Mouse (Mus musculus) CH12F3 (cell line): ENCODE measurements around the gene 2610021A01Rik.
"Not testable (repeated sequence)": the region's sequence is repeated elsewhere in the genome, so short reads cannot be mapped to it uniquely, and the experiment has no call there.

ENCODE experiments used
- in situ Hi-C: fragments of 300-500 bp; cut with MboI; formaldehyde crosslinking; loops from 2 replicates; pipeline ENCODE4 v1.14.3; 2020; ENCODE audit warnings: low sequenced_read_pairs

Gene 2610021A01Rik

DNA sequence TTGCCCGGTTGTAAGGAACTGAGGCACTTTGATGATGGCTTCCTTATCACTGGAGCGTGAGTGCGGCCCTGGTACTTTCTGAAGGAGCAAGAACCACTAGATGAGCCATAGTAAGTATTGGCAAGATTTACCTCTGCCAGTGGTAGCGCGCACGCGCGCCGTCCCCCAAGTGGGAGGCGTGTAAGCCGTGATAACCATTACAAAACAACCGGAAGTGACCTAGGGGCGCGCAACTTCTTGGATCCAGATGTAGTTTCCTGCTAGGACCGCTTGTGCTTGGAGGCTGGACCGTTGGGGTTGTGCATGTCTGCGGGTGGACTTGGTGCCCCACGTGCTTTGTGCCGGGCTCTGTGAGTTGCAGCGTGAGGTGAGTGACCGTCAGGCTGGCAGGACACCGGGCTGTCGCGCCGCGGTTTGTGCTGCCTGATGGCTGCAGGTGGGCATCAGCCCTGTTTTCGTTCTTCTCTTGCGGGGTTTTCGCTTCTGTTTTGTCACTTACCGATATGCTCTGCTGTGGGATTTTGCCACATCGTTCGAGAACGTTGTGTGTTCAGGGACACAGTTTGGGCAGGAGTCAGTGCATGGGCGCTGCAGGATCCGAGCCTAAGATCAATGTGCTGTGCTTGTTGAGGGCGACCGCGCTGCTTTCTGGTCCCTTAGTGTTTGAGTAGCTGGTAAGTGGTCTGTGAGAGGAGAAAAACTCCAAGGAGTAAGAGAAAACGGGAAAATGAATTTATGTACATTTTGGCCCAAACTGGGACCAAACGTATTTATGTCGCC is at the start of gene 2610021A01Rik:
Gene 2610021A01Rik (plus strand): TSS at position 197 of the 780 bp plus-strand sequence.
- in situ Hi-C loops = no loop called here

GRCm38 (mm10) chr7:41560681-41561080 is 38.3 kb upstream of the 2610021A01Rik start:
- in situ Hi-C loops = no loop called here

GRCm38 (mm10) chr7:41573562-41573961 is 25.5 kb upstream of the 2610021A01Rik start, which contains the start of gene Gm6871:
TSS of gene Gm6871 (minus strand) at chr7:41573662.
- in situ Hi-C loops = not testable (repeated sequence)

DNA sequence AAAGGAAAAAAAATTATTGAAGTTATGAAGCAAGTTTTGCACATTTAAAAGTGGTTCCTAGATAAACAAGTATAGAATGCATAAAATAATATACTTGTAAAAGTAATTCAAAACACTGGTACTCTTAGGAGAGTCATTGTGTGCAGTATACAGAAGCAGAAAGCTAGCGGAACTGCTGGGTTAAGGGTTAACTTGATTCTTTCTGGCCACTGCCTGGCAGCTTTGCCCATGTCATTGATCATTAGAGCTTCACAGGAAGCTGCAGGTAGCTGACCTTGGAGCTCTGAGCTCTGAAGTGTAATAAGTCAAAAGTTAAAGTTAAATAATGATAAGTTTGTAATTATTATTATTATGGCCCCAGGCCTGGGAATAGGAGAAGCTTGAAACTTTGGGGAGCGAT is 21.1 kb upstream of the 2610021A01Rik start:
- in situ Hi-C loops = no loop called here

GRCm38 (mm10) chr7:41582028-41582427 is 17.0 kb upstream of the 2610021A01Rik start:
- in situ Hi-C loops = no loop called here

DNA sequence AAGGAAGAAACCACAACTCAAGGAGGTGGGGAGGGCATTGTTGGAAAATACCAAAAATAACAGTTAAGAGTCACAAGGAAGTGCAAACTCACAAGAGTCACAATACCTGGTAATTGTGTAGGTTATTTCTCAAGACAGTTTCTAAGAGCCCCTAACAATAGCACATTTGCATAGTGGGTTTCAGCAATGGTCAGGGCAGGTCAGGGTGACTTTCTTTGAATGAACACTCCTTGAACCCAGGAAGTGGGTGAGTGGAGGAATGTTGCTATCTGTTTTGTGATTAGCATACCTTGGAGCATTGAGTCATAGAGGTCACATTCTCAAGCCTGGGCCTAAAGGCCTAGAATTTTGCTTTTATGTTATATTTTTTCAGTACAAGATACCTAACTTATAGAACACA is 11.2 kb upstream of the 2610021A01Rik start:
- in situ Hi-C loops = not testable (repeated sequence)

DNA sequence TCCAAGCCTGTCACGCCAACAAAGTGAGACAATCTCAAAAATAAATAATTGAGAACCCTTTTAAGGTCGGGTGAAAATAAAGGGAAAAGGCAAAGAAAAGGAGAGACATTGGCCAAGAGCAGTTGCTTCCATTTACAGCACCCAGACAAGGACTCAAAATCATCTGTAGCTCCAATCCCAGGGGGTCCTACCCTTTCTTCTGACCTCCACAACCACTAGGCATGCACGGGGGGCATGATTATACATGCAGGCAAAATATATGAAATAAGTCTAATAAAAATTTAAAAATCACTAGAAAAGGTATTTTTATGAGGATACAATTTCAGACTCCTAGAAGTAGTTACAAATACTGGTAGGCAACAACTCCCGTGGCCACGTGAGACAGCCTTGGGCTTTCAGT is 415 bp upstream of the 2610021A01Rik start:
- in situ Hi-C loops = no loop called here

- in situ Hi-C loops = no loop called here
Observed at GRCm38 (mm10) chr7:41599932-41600548, 1.0 kb downstream of the 2610021A01Rik start.

DNA sequence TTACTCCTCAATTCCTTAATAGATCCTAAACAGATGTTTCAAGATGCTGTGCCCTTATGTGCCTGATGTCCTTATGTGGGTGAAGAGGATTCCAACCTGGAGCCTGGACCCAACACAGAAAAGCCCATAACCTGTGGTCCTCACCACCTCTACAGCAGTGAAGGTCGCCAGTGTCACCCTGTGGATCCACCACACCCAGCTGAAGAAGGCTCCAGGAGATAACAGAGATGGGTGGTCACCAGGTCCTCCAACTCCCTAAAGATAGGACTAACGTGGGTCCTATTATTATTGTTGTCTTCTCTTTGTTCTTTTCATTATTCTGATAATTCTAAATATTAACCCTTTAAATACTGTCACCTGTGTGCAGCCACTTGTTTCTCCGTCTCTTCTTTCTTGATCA is 12.6 kb downstream of the 2610021A01Rik start:
- in situ Hi-C loops = no loop called here

GRCm38 (mm10) chr7:41616241-41616640 is 17.2 kb downstream of the 2610021A01Rik start:
- in situ Hi-C loops = not testable (repeated sequence)

- in situ Hi-C loops = loop anchor here (25.0 kb wide), 1 partner anchor 855 kb away; no protein-coding TSS in a partner anchor
Observed at GRCm38 (mm10) chr7:41632409-41633220, 33.6 kb downstream of the 2610021A01Rik start, which contains the start of gene Zfp788. TSS of gene Zfp788 (plus strand) at chr7:41633203.

DNA sequence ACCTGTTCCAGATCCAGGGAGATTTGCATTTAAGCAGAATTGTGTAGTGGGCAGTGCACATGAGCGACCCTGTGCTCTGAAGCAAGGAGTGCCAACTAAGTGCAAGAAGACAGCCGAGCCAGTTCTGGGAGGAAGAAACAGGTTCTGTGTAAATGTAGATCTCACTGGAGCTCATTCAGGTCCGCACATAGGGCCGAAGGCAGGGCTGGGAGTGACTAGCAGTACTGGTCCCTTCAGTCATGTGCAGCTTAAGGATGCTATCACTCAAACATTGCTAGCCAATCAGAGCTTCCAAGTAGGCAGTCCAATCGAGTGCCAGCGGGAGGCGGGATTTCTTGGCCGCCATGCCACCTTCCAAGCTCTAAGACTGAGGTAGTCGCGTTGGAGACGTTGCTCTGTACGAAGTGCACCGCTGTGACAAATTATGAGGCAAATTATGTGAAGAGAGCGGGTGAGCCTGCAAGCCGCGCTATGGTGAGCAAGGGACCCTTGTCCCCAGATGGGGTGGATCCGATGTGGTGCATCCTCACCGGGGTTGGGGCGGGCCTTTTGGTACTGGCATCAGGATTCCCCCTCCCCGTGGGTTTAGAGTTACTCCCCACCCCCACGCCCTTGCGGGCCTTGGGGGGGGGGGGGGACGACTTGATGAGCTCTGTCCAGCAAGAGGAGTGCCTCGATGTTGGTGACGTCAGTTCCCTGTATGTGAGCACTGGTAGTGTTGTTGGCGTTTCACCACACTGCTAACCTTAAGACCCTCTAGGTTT is 34.4 kb downstream of the 2610021A01Rik start:
- in situ Hi-C loops = loop anchor here (25.0 kb wide), 1 partner anchor 854 kb away; no protein-coding TSS in a partner anchor

DNA sequence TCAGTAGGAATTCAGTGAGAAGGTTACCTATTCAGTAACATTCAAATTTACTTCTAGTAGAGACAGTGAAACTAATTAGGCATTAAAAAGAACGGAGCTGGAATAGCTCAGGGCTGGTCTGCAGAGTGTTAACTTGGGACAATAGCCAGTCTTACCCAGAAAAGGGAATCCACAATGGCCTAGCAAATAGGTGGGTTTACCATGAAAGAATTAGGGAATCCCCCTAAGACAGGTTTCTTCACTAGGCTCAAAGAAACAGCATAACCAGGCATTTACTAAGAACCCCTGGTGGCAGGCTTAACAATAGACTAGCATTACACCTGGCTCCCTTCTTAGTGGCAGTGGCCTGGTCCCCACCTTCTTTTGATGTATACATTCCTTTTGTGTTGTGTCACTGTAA is 75.3 kb downstream of the 2610021A01Rik start:
- in situ Hi-C loops = not testable (repeated sequence)
